Mouse (Mus musculus) midbrain, embryonic 16.5 days (tissue): Measurements from ENCODE around the gene Csnka2ip. TPM values are rescaled to one million over a fixed set of nuclear protein-coding genes. Genes with fewer than 3 reads are reported as not detected.

Experiments
- ATAC-seq: fragments of 200-750 bp; cut with Nextera tagmentation; 2 replicates; pipeline ENCODE4 v1.8.0; 2017; ENCODE audit warnings: moderate TSS enrichment
- H3K27ac ChIP-seq: fragments of 300-500 bp; sonication (generic); 2 replicates; pipeline ENCODE4 v1.5.1; 2014; ENCODE audit warnings: mild to moderate bottlenecking, low read length, mixed read lengths
- H3K27me3 ChIP-seq: fragments of 300-500 bp; sonication (generic); 2 replicates; pipeline ENCODE4 v1.6.1; 2014; ENCODE audit warnings: low read depth, low read length, mixed read lengths; ENCODE audit not compliant: control insufficient read depth, insufficient read depth
- H3K36me3 ChIP-seq: fragments of 300-500 bp; sonication (generic); 2 replicates; pipeline ENCODE4 v1.6.1; 2014; ENCODE audit warnings: mild to moderate bottlenecking, low read length, moderate library complexity, mixed read lengths; ENCODE audit not compliant: control insufficient read depth, insufficient read depth
- H3K4me1 ChIP-seq: fragments of 300-500 bp; sonication (generic); 2 replicates; pipeline ENCODE4 v1.6.1; 2014; ENCODE audit warnings: mild to moderate bottlenecking, low read length, mixed read lengths; ENCODE audit not compliant: control insufficient read depth, insufficient read depth
- H3K4me2 ChIP-seq: fragments of 300-500 bp; sonication (generic); 2 replicates; pipeline ENCODE4 v1.6.1; 2014; ENCODE audit warnings: mild to moderate bottlenecking, low read length, mixed read lengths
- H3K4me3 ChIP-seq: fragments of 300-500 bp; sonication (generic); 2 replicates; pipeline ENCODE4 v1.5.1; 2014; ENCODE audit warnings: low read depth, mild to moderate bottlenecking, low read length, moderate library complexity, mixed read lengths
- H3K9ac ChIP-seq: fragments of 300-500 bp; sonication (generic); 2 replicates; pipeline ENCODE4 v1.6.1; 2014; ENCODE audit warnings: low read depth, low read length, mixed read lengths
- H3K9me3 ChIP-seq: fragments of 300-500 bp; sonication (generic); replicated peaks from 2 replicates; pipeline ENCODE4 v1.6.1; 2014; ENCODE audit warnings: mild to moderate bottlenecking, low read length, mixed read lengths; ENCODE audit not compliant: control insufficient read depth, poor library complexity, severe bottlenecking
- WGBS: fragments of 180-500 bp; shearing (Covaris S2); extraction: QIAGEN DNeasy Blood & Tissue Kit; methylation state at CpG from one replicate; pipeline ENCODE4 v1.1.7; 2014; 5-methylcytosine and 5-hydroxymethylcytosine counted together
- polyA plus RNA-seq: library from polyadenylated mRNA; unstranded; fragments of >200 nt; fragmentation: Nextera tagmentation; extraction: Ambion mirVana; gene quantifications from 2 replicates; pipeline ENCODE4 v1.2.1, GENCODE M21; 2015

Gene Csnka2ip
- polyA plus RNA-seq: not detected in 2 replicates

GRCm38 (mm10) chr16:64602308-64602707, at the start of gene Csnka2ip:
TSS of gene Csnka2ip (minus strand) at chr16:64602408.
- no peak within 1 kb of the TSS for H3K27ac ChIP-seq
- no peaks in the 10 kb centered on the region for H3K9me3 ChIP-seq
- 94% methylated on average over 1 of the region's 1 CpGs for WGBS
- no peaks in the 10 kb centered on the region for H3K36me3 ChIP-seq
- no peak within 1 kb of the TSS for H3K9ac ChIP-seq
- no peak for ATAC-seq
- no peaks in the 10 kb centered on the region for H3K27me3 ChIP-seq
- no peak within 1 kb of the TSS for H3K4me2 ChIP-seq
- H3K4me3 ChIP-seq: no peak within 1 kb of the TSS
- no peaks in the 10 kb centered on the region for H3K4me1 ChIP-seq

GRCm38 (mm10) chr16:64649594-64650290, 47.5 kb upstream of the Csnka2ip start:
- 29% methylated on average over 13 of the region's 13 CpGs for WGBS
- H3K4me1 ChIP-seq: peaks cover 4% of the 10 kb centered on the region; the same call in 1 of the 2 replicates
- ATAC-seq: peak; percentile 80; the same call in 1 of the 2 replicates
- peak overlapping the region; percentile 49; the same call in 1 of the 2 replicates for H3K27ac ChIP-seq
- H3K4me2 ChIP-seq: no peak overlapping the region
- H3K27me3 ChIP-seq: no peaks in the 10 kb centered on the region
- no peaks in the 10 kb centered on the region for H3K9me3 ChIP-seq
- H3K36me3 ChIP-seq: no peaks in the 10 kb centered on the region
- no peak overlapping the region for H3K4me3 ChIP-seq
- H3K9ac ChIP-seq: no peak overlapping the region

- no peaks in the 10 kb centered on the region for H3K36me3 ChIP-seq
- no peak overlapping the region for H3K4me2 ChIP-seq
- no peak for ATAC-seq
- H3K4me1 ChIP-seq: peaks cover 4% of the 10 kb centered on the region; the same call in 1 of the 2 replicates
- WGBS: 93% methylated on average over 2 of the region's 2 CpGs
- H3K4me3 ChIP-seq: no peak overlapping the region
- H3K27me3 ChIP-seq: no peaks in the 10 kb centered on the region
- no peak overlapping the region for H3K27ac ChIP-seq
- H3K9me3 ChIP-seq: no peaks in the 10 kb centered on the region
- no peak overlapping the region for H3K9ac ChIP-seq
Observed at GRCm38 (mm10) chr16:64647771-64648170, 45.6 kb upstream of the Csnka2ip start.

- no peak overlapping the region for H3K4me2 ChIP-seq
- no peak overlapping the region for H3K27ac ChIP-seq
- no peak for ATAC-seq
- H3K4me3 ChIP-seq: no peak overlapping the region
- 87% methylated on average over 1 of the region's 1 CpGs for WGBS
- H3K27me3 ChIP-seq: no peaks in the 10 kb centered on the region
- no peaks in the 10 kb centered on the region for H3K4me1 ChIP-seq
- no peak overlapping the region for H3K9ac ChIP-seq
- no peaks in the 10 kb centered on the region for H3K36me3 ChIP-seq
- 0 out of 2 replicates have a peak, but pooled peaks cover 2% of the 10 kb centered on the region for H3K9me3 ChIP-seq
Observed at GRCm38 (mm10) chr16:64635110-64635509, 32.9 kb upstream of the Csnka2ip start.

GRCm38 (mm10) chr16:64620116-64620515, 17.9 kb upstream of the Csnka2ip start:
- ATAC-seq: no peak
- 78% methylated on average over 6 of the region's 6 CpGs for WGBS
- H3K4me2 ChIP-seq: no peak overlapping the region
- no peak overlapping the region for H3K4me3 ChIP-seq
- H3K27me3 ChIP-seq: no peaks in the 10 kb centered on the region
- no peaks in the 10 kb centered on the region for H3K36me3 ChIP-seq
- no peak overlapping the region for H3K27ac ChIP-seq
- H3K9ac ChIP-seq: no peak overlapping the region
- H3K4me1 ChIP-seq: no peaks in the 10 kb centered on the region
- H3K9me3 ChIP-seq: no peaks in the 10 kb centered on the region

- no peak overlapping the region for H3K9ac ChIP-seq
- H3K27me3 ChIP-seq: no peaks in the 10 kb centered on the region
- H3K27ac ChIP-seq: no peak overlapping the region
- H3K9me3 ChIP-seq: no peaks in the 10 kb centered on the region
- no peak overlapping the region for H3K4me3 ChIP-seq
- WGBS: 84% methylated on average over 3 of the region's 3 CpGs
- no peaks in the 10 kb centered on the region for H3K4me1 ChIP-seq
- no peak overlapping the region for H3K4me2 ChIP-seq
- H3K36me3 ChIP-seq: no peaks in the 10 kb centered on the region
- no peak for ATAC-seq
Observed at GRCm38 (mm10) chr16:64614648-64615047, 12.4 kb upstream of the Csnka2ip start.

- no peaks in the 10 kb centered on the region for H3K27me3 ChIP-seq
- ATAC-seq: no peak
- no peaks in the 10 kb centered on the region for H3K4me1 ChIP-seq
- H3K9ac ChIP-seq: no peak overlapping the region
- H3K4me2 ChIP-seq: no peak overlapping the region
- WGBS: 91% methylated on average over 1 of the region's 1 CpGs
- no peak overlapping the region for H3K27ac ChIP-seq
- no peaks in the 10 kb centered on the region for H3K36me3 ChIP-seq
- no peak overlapping the region for H3K4me3 ChIP-seq
- no peaks in the 10 kb centered on the region for H3K9me3 ChIP-seq
Observed at GRCm38 (mm10) chr16:64607793-64608192, 5.6 kb upstream of the Csnka2ip start.

GRCm38 (mm10) chr16:64586825-64587224, 15.4 kb downstream of the Csnka2ip start:
- Histone ChIP-seq H3K4me3 (no peak overlapping the region), H3K36me3 (no peaks in the 10 kb centered on the region), H3K4me2 (no peak overlapping the region), H3K27ac (no peak overlapping the region), H3K9me3 (no peaks in the 10 kb centered on the region), H3K27me3 (no peaks in the 10 kb centered on the region), H3K9ac (no peak overlapping the region), H3K4me1 (no peaks in the 10 kb centered on the region)
- WGBS: 77% methylated on average over 2 of the region's 2 CpGs
- ATAC-seq: no peak

- ATAC-seq: no peak
- H3K4me2 ChIP-seq: no peak overlapping the region
- no peaks in the 10 kb centered on the region for H3K9me3 ChIP-seq
- WGBS: 88% methylated on average over 4 of the region's 4 CpGs
- no peak overlapping the region for H3K27ac ChIP-seq
- no peak overlapping the region for H3K9ac ChIP-seq
- no peaks in the 10 kb centered on the region for H3K27me3 ChIP-seq
- no peaks in the 10 kb centered on the region for H3K4me1 ChIP-seq
- no peaks in the 10 kb centered on the region for H3K36me3 ChIP-seq
- no peak overlapping the region for H3K4me3 ChIP-seq
Observed at GRCm38 (mm10) chr16:64586262-64586619, 16.0 kb downstream of the Csnka2ip start.
